Mouse (Mus musculus) lung, adult 2 months (tissue): ENCODE measurements around the gene Plcl2. TPM values are rescaled to one million over a fixed set of nuclear protein-coding genes. Genes with fewer than 3 reads are reported as not detected.

Experiments used
- DNase-seq: peaks from one replicate; pipeline ENCODE4 v3.0.0; 2022
- H3K4me1 ChIP-seq: fragments of 200-500 bp; 2 replicates; pipeline ENCODE4 v1.6.1; 2011; ENCODE audit warnings: low read length; ENCODE audit not compliant: control insufficient read depth, insufficient read depth
- H3K4me3 ChIP-seq: fragments of 200-500 bp; replicated peaks from 2 replicates; pipeline ENCODE3; 2011; ENCODE audit warnings: low read depth, mild to moderate bottlenecking, control low read depth, low read length; ENCODE audit errors: extremely low read depth
- CTCF ChIP-seq: fragments of 200-500 bp; IDR thresholded peaks from 2 replicates; pipeline ENCODE4 v1.5.1; 2011; ENCODE audit warnings: mild to moderate bottlenecking, low read length, control low read depth; ENCODE audit not compliant: insufficient read depth
- POLR2A ChIP-seq: fragments of 200-500 bp; IDR thresholded peaks from 2 replicates; pipeline ENCODE4 v1.6.1; 2011; ENCODE audit warnings: low read depth, mild to moderate bottlenecking, control low read depth, low read length, borderline replicate concordance; ENCODE audit errors: extremely low read depth
- WGBS: fragments of 180-500 bp; shearing (Covaris S2); methylation state at CpG from one replicate; pipeline ENCODE4 v1.1.7; 2018; 5-methylcytosine and 5-hydroxymethylcytosine counted together
- polyA plus RNA-seq: library from polyadenylated mRNA; depleted of rRNA; stranded (reverse); fragments of >200 nt; gene quantifications from 2 replicates; pipeline ENCODE4 v1.2.3, GENCODE M21; 2012

The Plcl2 gene
- polyA plus RNA-seq, 1 experiment = 3.0 TPM

DNA sequence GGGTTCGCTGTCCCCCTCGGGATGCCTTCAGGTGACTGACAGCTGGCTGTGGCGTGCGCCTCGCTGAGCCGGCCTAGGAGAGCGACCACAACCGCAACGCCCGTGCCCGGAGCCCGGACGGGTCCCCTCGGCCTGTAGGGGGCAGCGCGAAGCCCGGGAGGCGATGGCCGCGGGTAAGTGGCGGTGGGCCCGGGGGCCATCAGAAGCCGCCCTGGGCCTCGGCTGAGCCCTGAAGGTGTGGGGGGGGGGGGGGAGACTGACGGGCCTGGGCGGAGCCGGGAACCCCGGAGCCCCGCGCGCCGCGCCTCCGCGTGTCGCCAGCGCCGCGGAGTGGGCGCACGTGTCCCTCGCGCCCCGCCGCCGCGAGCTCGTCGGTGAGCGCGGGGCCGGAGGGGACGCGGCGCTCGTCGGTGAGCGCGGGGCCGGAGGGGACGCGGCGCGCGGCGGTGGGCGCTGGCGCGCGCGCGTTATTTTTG is 390 bp upstream of the Plcl2 start:
- H3K4me1 ChIP-seq = no peaks in the 10 kb centered on the region; the same call in 1 of the 2 replicates
- H3K4me3 ChIP-seq = peak overlapping the region; percentile 87
- TF ChIP-seq CTCF (no peak), POLR2A (no peak)
- 2% methylated on average over 45 of the region's 72 CpGs for WGBS
- peak; percentile 62 for DNase-seq

DNA sequence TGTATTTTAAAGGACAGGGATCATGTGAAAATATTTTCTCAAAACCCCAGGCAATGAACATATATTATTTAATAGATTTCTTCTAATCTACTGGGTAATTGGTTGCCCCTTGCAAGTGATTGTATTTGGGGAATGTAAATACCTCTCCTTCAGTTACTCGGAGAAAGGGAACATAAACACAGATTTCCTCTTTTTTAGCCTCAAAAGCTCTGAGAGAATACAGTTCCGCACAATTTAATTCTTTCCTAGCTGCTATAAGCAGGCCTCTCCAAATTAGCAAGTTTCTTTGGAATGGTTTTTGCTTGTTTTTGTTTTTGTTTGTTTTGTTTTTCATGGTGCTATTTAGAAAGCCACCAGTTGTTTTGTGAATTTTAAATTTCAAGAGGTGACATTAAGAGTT is 1.1 kb downstream of the Plcl2 start:
- no peak for DNase-seq
- WGBS = 68% methylated on average over 2 of the region's 2 CpGs
- TF ChIP-seq CTCF (no peak), POLR2A (no peak)
- Histone ChIP-seq H3K4me3 (no peak overlapping the region), H3K4me1 (no peaks in the 10 kb centered on the region; the same call in 1 of the 2 replicates)

DNA sequence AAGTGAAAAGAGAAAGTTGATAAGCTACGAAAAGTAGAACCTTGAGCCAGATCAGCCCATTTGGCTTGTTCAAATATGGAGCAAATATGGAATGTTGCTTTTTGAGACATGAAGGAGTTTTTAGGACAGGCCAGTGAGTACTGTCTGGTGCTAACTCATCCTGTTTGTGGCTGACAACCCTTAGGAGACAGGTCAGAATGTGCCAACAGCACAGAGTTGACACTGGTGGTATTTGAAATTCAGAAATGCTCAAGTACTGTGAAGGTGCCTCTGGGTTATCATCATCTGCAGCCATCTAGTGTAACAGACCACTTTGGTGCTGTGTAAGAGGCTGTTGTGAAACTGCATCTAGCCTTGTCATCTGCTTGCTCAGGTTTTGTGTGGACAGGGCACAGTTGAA is 1.5 kb downstream of the Plcl2 start:
- WGBS = 57% methylated on average over 1 of the region's 1 CpGs
- H3K4me1 ChIP-seq = no peaks in the 10 kb centered on the region; the same call in 1 of the 2 replicates
- TF ChIP-seq POLR2A = no peak
- H3K4me3 ChIP-seq = no peak overlapping the region
- no peak for DNase-seq

DNA sequence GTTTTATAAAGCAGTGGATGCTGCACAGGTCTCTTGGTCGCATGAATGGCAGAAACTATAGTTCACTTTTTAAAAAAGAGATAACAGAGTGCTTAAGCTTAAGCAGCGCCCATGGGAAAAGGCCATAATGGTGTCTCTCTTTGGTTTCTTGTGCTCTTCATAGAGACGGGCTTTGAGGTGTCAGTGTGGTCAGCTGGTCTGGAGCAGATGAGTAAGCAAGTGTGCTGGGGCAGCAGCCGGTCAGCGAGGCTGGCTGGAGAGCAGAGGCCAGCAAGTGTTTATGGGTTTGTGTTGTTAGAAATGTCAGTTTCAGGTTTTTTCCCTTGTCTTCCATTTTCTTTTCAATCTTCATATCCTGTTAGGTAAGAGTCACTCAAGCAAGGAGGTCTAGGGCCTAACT is 3.0 kb downstream of the Plcl2 start:
- TF ChIP-seq POLR2A = no peak
- no peak for TF ChIP-seq CTCF
- Histone ChIP-seq H3K4me1 (no peaks in the 10 kb centered on the region; the same call in 1 of the 2 replicates), H3K4me3 (no peak overlapping the region)
- 85% methylated on average over 5 of the region's 5 CpGs for WGBS
- no peak for DNase-seq

DNA sequence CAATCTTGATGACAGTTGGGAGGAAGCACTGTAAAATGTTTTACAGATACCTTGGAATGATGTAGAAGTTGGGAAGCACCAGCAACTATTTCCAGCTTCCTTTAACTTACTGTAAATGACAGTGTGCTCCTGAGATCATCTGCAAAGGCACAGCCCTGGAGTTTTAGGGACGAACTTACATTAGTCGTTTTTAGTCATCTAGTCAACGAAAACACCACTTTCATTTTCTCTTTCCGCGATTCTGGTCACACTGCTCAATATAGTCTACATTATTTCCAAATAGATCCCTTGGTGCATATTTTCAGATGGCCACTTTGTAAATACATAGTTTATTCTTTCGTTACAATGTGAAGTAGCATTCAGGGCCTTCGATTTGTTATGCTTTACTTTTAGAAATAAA is 3.6 kb downstream of the Plcl2 start:
- no peak overlapping the region for H3K4me3 ChIP-seq
- TF ChIP-seq POLR2A = no peak
- no peak for TF ChIP-seq CTCF
- DNase-seq = no peak
- no peaks in the 10 kb centered on the region; the same call in 1 of the 2 replicates for H3K4me1 ChIP-seq
- 86% methylated on average over 7 of the region's 7 CpGs for WGBS

DNA sequence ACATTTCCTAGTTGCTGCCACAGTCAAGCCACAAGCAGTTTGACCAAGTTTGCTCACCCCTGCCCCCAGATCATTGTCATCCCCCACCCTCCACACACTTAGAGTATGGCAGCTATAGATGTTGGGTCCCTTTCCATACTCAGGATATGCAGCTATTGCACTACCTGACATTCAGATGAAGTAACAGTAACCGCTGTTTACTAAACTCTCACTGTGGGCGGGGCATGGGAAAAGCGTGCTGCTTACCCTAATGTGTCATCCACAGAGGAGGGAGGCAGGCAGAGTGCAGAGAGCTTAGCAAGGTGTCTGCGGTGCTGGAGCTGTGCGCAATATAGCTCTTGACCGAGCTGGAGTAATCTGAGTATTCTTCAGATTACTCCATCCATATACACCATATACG is 4.2 kb downstream of the Plcl2 start:
- TF ChIP-seq POLR2A = no peak
- TF ChIP-seq CTCF = no peak
- WGBS = 97% methylated on average over 7 of the region's 7 CpGs
- Histone ChIP-seq H3K4me1 (no peaks in the 10 kb centered on the region; the same call in 1 of the 2 replicates), H3K4me3 (no peak overlapping the region)
- no peak for DNase-seq

DNA sequence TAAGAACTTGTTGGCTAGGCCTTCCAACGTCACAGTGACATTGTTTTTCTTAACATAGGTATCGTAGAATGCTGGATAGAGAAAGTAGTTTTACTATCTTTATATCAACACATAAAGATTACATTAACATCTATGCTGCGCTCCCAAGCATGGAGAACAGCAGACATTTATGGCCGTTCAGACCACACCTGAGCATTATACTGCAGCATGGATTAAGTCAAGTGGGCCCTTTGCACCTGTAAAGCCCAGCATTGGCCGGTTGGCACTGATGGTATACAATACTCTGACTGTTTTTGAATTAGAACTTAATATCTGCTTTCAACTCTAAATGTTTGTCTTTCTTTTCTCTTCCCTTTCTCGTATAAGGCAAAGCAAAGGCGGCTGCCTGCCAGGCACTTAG is 4.8 kb downstream of the Plcl2 start:
- no peak for TF ChIP-seq POLR2A
- TF ChIP-seq CTCF = no peak
- Histone ChIP-seq H3K4me3 (no peak overlapping the region), H3K4me1 (no peaks in the 10 kb centered on the region)
- DNase-seq = no peak
- 83% methylated on average over 7 of the region's 7 CpGs for WGBS

DNA sequence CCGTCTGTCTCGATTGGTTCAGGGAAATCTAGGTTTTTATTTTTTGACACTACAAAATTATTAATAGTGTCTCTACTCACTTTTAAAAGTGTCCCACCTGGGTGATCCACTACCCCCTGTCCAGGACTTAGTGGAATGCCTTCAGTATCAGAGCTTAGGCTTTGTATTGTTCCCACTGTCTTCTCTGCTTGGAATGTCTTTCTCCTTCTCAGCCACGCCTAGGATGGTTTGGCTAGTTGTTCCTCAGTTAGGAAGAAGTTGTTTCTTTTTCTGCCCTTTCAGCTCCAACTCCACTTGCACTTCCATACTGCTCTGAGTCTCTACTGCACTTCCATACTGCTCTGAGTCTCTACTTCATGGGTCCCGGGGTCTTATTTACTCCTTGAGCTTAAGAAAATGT is 6.7 kb downstream of the Plcl2 start:
- Histone ChIP-seq H3K4me1 (no peaks in the 10 kb centered on the region), H3K4me3 (no peak overlapping the region)
- no peak for DNase-seq
- WGBS = 78% methylated on average over 4 of the region's 4 CpGs
- no peak for TF ChIP-seq POLR2A
- no peak for TF ChIP-seq CTCF

DNA sequence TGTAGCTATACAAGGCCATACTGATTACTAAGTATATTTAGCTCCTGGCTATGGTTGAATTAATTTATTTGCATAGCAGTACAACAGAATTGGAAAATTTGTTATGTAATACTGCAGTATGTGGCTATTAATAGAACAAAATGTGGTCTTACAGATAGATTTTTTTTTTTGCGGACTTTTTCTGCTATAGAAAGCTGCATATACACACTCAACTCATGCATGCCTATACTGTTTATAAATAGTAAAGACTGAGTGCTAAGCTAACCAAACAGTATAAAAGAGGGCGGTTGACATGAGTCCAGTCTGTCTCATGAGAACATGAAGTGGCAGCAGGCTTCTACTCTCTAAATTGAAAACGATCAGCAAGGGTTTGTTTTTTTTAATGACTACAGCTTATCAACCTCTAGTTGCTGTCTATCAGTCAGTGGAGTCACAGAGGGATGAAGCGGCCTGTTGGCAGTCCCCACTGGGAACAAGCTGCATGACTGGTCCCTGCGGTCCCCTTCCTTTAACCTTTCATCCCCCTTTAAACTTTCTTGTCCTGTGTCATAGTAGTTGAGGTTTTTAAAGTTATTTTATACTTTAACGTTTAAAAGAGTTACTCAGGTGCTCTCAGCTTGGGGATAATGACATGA is 8.7 kb downstream of the Plcl2 start:
- Histone ChIP-seq H3K4me1 (no peaks in the 10 kb centered on the region), H3K4me3 (no peak overlapping the region)
- no peak for TF ChIP-seq POLR2A
- no peak for TF ChIP-seq CTCF
- DNase-seq = no peak
- WGBS = 71% methylated on average over 6 of the region's 6 CpGs

DNA sequence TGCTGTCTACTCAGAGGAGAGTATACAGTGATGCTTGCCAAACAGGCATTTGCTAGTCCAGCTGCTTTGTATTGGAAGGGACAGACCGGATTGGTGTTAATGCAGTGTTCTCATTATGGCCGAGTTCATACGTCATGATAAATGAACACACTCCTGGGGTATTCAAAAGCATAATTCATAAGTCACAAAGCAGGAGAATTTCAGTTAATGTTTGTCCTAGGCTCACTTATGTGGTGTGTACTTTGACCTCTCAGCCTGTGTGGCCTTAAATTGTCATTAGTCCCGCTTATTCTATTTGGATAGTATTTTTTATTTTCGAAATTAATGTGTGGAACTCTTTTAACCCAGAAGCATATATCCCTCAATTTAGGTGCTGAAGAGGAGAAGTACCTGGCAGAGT is 10.4 kb downstream of the Plcl2 start:
- DNase-seq = no peak
- no peaks in the 10 kb centered on the region for H3K4me1 ChIP-seq
- WGBS = 87% methylated on average over 5 of the region's 5 CpGs
- TF ChIP-seq POLR2A = no peak
- TF ChIP-seq CTCF = no peak
- no peak overlapping the region for H3K4me3 ChIP-seq

DNA sequence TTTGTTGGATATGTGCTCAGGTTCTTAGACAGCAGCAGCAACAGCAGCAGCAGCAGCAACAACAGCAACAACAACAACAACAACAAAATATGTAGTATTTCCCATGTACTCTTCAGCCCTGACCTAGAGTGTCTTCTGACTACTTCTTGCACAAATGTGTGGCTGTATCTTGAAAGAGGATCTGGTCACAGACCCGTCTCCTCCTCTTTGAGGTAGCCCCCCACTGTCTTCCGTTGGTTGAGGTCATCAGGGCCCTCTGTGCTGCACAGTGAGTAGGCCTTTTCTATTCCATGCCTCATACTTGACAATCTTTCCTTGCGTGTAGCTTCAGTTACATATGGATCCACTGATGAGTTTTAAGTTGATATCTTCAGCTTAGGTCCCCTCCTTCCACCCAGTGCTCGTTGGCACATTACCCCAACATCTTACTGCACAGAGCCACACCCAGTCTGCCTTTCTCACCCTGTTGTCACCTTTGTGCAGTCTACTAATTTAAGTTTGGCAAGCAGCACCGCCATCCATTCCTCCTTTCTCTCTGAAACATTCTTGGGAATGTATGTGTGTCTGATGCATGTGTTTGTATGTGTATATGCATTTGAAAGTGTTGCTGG is 13.4 kb downstream of the Plcl2 start:
- Histone ChIP-seq H3K4me1 (no peaks in the 10 kb centered on the region; the same call in 1 of the 2 replicates), H3K4me3 (no peak overlapping the region)
- no peak for DNase-seq
- 78% methylated on average over 5 of the region's 5 CpGs for WGBS
- no peak for TF ChIP-seq CTCF
- no peak for TF ChIP-seq POLR2A
